Mouse (Mus musculus): ENCODE data around the gene Thsd7a.

DNA sequence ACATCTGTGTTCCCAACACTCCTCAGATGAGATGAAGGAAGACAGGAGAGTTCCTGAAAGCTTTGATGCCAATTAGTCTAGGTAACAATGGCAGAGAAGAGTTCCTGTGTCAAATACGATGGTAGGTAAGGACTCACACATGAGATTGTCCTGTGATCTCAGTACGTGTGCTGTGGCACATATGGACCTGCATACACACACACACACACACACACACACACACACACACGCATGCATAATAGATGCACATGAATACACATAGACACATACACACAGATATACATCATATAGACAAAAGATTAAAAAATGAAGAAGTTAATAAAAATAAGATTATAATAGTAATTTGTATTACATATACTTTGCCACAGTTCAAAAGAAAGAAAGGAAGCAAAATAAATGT, 56.0 kb downstream of the Thsd7a start:
- TF ChIP-seq CTCF (IDR thresholded peaks at IDR 0.05; ENCODE audit: extremely low read depth, insufficient read depth, low read length) (no peak), POLR2A (IDR thresholded peaks at IDR 0.05; ENCODE audit: extremely low read depth, insufficient read depth, low read length) (no peak)

All from cortical plate, adult 2 months (tissue).